Mouse (Mus musculus): ENCODE measurements around the gene Syne3. TPM values are rescaled to one million over a fixed set of nuclear protein-coding genes. Genes with fewer than 3 reads are reported as not detected.

The Syne3 gene
- polyA plus RNA-seq, 1 experiment from 2014 or later, result 0.25 TPM

GRCm38 (mm10) chr12:105021441-105022069 lies 11.9 kb upstream of the Syne3 start:
- H3K9me3 ChIP-seq (replicated peaks), result peaks cover 10% of the 10 kb centered on the region; the same call in 1 of the 2 replicates
- no peak overlapping the region for H3K27ac ChIP-seq
- no peaks in the 10 kb centered on the region for H3K27me3 ChIP-seq (ENCODE audit: low read depth, poor library complexity, severe bottlenecking)
- peaks cover 11% of the 10 kb centered on the region for H3K36me3 ChIP-seq
- DNase-seq (ENCODE audit: low spot score), result no peak
- H3K4me1 ChIP-seq, result peaks cover 17% of the 10 kb centered on the region
- WGBS, result 72% methylated on average over 8 of the region's 8 CpGs
- H3K4me3 ChIP-seq, result no peak overlapping the region

- Histone ChIP-seq H3K36me3 (peaks cover 11% of the 10 kb centered on the region), H3K9me3 (replicated peaks) (peaks cover 10% of the 10 kb centered on the region; the same call in 1 of the 2 replicates), H3K27me3 (ENCODE audit: low read depth, poor library complexity, severe bottlenecking) (no peaks in the 10 kb centered on the region), H3K4me1 (peaks cover 21% of the 10 kb centered on the region), H3K27ac (no peak overlapping the region), H3K4me3 (no peak overlapping the region)
- no peak for DNase-seq (ENCODE audit: low spot score)
- WGBS, result 65% methylated on average over 19 of the region's 19 CpGs
Observed at GRCm38 (mm10) chr12:105019359-105020219, 10.0 kb upstream of the Syne3 start.

- 70% methylated on average over 10 of the region's 10 CpGs for WGBS
- no peak overlapping the region for H3K27ac ChIP-seq
- DNase-seq (ENCODE audit: low spot score), result no peak
Observed at GRCm38 (mm10) chr12:105016639-105017038, 7.0 kb upstream of the Syne3 start.

GRCm38 (mm10) chr12:105016199-105016598 lies 6.6 kb upstream of the Syne3 start:
- DNase-seq (ENCODE audit: low spot score), result no peak
- Histone ChIP-seq H3K4me1 (peaks cover 20% of the 10 kb centered on the region), H3K9me3 (replicated peaks) (no peaks in the 10 kb centered on the region), H3K36me3 (no peaks in the 10 kb centered on the region), H3K27ac (no peak overlapping the region), H3K4me3 (no peak overlapping the region), H3K27me3 (ENCODE audit: low read depth, poor library complexity, severe bottlenecking) (peaks cover 13% of the 10 kb centered on the region)
- WGBS, result 70% methylated on average over 4 of the region's 4 CpGs

More at GRCm38 (mm10) chr12:105016639-105017038, 7.0 kb upstream of the Syne3 start:
- Histone ChIP-seq H3K4me3 (no peak overlapping the region), H3K4me1 (peaks cover 23% of the 10 kb centered on the region), H3K36me3 (no peaks in the 10 kb centered on the region), H3K9me3 (replicated peaks) (no peaks in the 10 kb centered on the region), H3K27me3 (ENCODE audit: low read depth, poor library complexity, severe bottlenecking) (peaks cover 9% of the 10 kb centered on the region)

- 34% methylated on average over 17 of the region's 17 CpGs for WGBS
- Histone ChIP-seq H3K27ac (peak overlapping the region; percentile 46; the same call in 1 of the 2 replicates), H3K27me3 (ENCODE audit: low read depth, poor library complexity, severe bottlenecking) (peaks cover 45% of the 10 kb centered on the region), H3K9me3 (replicated peaks) (no peaks in the 10 kb centered on the region), H3K36me3 (no peaks in the 10 kb centered on the region), H3K4me1 (peaks cover 43% of the 10 kb centered on the region), H3K4me3 (peak overlapping the region; percentile 25)
- DNase-seq (ENCODE audit: low spot score), result no peak
Observed at GRCm38 (mm10) chr12:105013065-105013464, 3.5 kb upstream of the Syne3 start.

- H3K27ac ChIP-seq, result no peak overlapping the region
- peaks cover 43% of the 10 kb centered on the region for H3K4me1 ChIP-seq
- no peaks in the 10 kb centered on the region for H3K9me3 ChIP-seq (replicated peaks)
- peaks cover 52% of the 10 kb centered on the region for H3K27me3 ChIP-seq (ENCODE audit: low read depth, poor library complexity, severe bottlenecking)
- no peak for DNase-seq (ENCODE audit: low spot score)
- 94% methylated on average over 4 of the region's 4 CpGs for WGBS
- H3K4me3 ChIP-seq, result no peak overlapping the region
- H3K36me3 ChIP-seq, result no peaks in the 10 kb centered on the region
Observed at GRCm38 (mm10) chr12:105012314-105012713, 2.7 kb upstream of the Syne3 start.

GRCm38 (mm10) chr12:105011589-105011988 lies 2.0 kb upstream of the Syne3 start:
- H3K27me3 ChIP-seq (ENCODE audit: low read depth, poor library complexity, severe bottlenecking), result peaks cover 59% of the 10 kb centered on the region
- H3K4me3 ChIP-seq, result no peak overlapping the region
- 97% methylated on average over 1 of the region's 1 CpGs for WGBS
- no peaks in the 10 kb centered on the region for H3K36me3 ChIP-seq
- no peak overlapping the region for H3K27ac ChIP-seq
- H3K4me1 ChIP-seq, result peaks cover 37% of the 10 kb centered on the region
- H3K9me3 ChIP-seq (replicated peaks), result no peaks in the 10 kb centered on the region
- DNase-seq (ENCODE audit: low spot score), result no peak

GRCm38 (mm10) chr12:105010213-105010790 lies 693 bp upstream of the Syne3 start:
- Histone ChIP-seq H3K36me3 (no peaks in the 10 kb centered on the region), H3K9me3 (replicated peaks) (no peaks in the 10 kb centered on the region), H3K27me3 (ENCODE audit: low read depth, poor library complexity, severe bottlenecking) (peaks cover 68% of the 10 kb centered on the region), H3K27ac (peak overlapping the region; percentile 56), H3K4me1 (peaks cover 33% of the 10 kb centered on the region), H3K4me3 (peak overlapping the region; percentile 80)
- no peak for DNase-seq (ENCODE audit: low spot score)
- WGBS, result 13% methylated on average over 9 of the region's 9 CpGs

GRCm38 (mm10) chr12:105008752-105009178 lies 844 bp downstream of the Syne3 start:
- no peaks in the 10 kb centered on the region for H3K36me3 ChIP-seq
- DNase-seq (ENCODE audit: low spot score), result no peak
- peaks cover 71% of the 10 kb centered on the region for H3K27me3 ChIP-seq (ENCODE audit: low read depth, poor library complexity, severe bottlenecking)
- peak overlapping the region; percentile 46; the same call in 1 of the 2 replicates for H3K27ac ChIP-seq
- H3K9me3 ChIP-seq (replicated peaks), result no peaks in the 10 kb centered on the region
- H3K4me1 ChIP-seq, result peaks cover 33% of the 10 kb centered on the region
- WGBS, result 3% methylated on average over 13 of the region's 13 CpGs
- H3K4me3 ChIP-seq, result peak overlapping the region; percentile 80

- no peaks in the 10 kb centered on the region for H3K9me3 ChIP-seq (replicated peaks)
- 54% methylated on average over 2 of the region's 2 CpGs for WGBS
- no peak for DNase-seq (ENCODE audit: low spot score)
- no peak overlapping the region; the same call in 1 of the 2 replicates for H3K27ac ChIP-seq
- H3K4me3 ChIP-seq, result no peak overlapping the region
- H3K36me3 ChIP-seq, result no peaks in the 10 kb centered on the region
- peaks cover 71% of the 10 kb centered on the region for H3K27me3 ChIP-seq (ENCODE audit: low read depth, poor library complexity, severe bottlenecking)
- H3K4me1 ChIP-seq, result peaks cover 33% of the 10 kb centered on the region
Observed at GRCm38 (mm10) chr12:105008150-105008549, 1.5 kb downstream of the Syne3 start.

GRCm38 (mm10) chr12:105005715-105005972 lies 4.0 kb downstream of the Syne3 start:
- no peak for DNase-seq (ENCODE audit: low spot score)
- H3K27me3 ChIP-seq (ENCODE audit: low read depth, poor library complexity, severe bottlenecking), result peaks cover 58% of the 10 kb centered on the region
- WGBS, result 76% methylated on average over 2 of the region's 2 CpGs

GRCm38 (mm10) chr12:105004956-105005714 lies 4.5 kb downstream of the Syne3 start:
- no peak overlapping the region for H3K27ac ChIP-seq
- peaks cover 36% of the 10 kb centered on the region for H3K4me1 ChIP-seq
- no peaks in the 10 kb centered on the region for H3K36me3 ChIP-seq
- no peak overlapping the region for H3K4me3 ChIP-seq
- no peak for DNase-seq (ENCODE audit: low spot score)
- WGBS, result 80% methylated on average over 22 of the region's 22 CpGs
- H3K27me3 ChIP-seq (ENCODE audit: low read depth, poor library complexity, severe bottlenecking), result peaks cover 53% of the 10 kb centered on the region
- no peaks in the 10 kb centered on the region for H3K9me3 ChIP-seq (replicated peaks)

More at GRCm38 (mm10) chr12:105005715-105005972, 4.0 kb downstream of the Syne3 start:
- Histone ChIP-seq H3K27ac (no peak overlapping the region), H3K4me1 (peaks cover 39% of the 10 kb centered on the region), H3K4me3 (no peak overlapping the region), H3K36me3 (no peaks in the 10 kb centered on the region), H3K9me3 (replicated peaks) (no peaks in the 10 kb centered on the region)

Data from limb, embryonic 10.5 days (tissue).